Mouse (Mus musculus): Measurements from ENCODE around the gene Irf6. TPM values are rescaled to one million over a fixed set of nuclear protein-coding genes. Genes with fewer than 3 reads are reported as not detected.
A peak's percentile ranks its signal among the peaks of the same experiment; 100 is the strongest.

Irf6 gene
- polyA plus RNA-seq, 1 experiment, result 30.6 TPM

- TF ChIP-seq CTCF (conservative IDR thresholded peaks at IDR 0.05; ENCODE audit: insufficient read depth, insufficient read length, low read depth, low read length) (no peak), POLR2A (IDR thresholded peaks at IDR 0.05; ENCODE audit: low read depth, low read length) (no peak)
These were observed 14.8 kb downstream of the Irf6 start, which contains the start of gene A130010J15Rik for GRCm38 (mm10) chr1:193167746-193168145. Gene A130010J15Rik (plus strand): TSS chr1:193168046.

GRCm38 (mm10) chr1:193169228-193169627 is 16.3 kb downstream of the Irf6 start:
- H3K27me3 ChIP-seq (replicated peaks; ENCODE audit: control insufficient read depth, insufficient read depth, low read length), result no peaks in the 10 kb centered on the region
- peaks cover 5% of the 10 kb centered on the region; the same call in 1 of the 2 replicates for H3K36me3 ChIP-seq (ENCODE audit: control insufficient read depth, insufficient read depth, low read length)
- DNase-seq, result no peak
- no peak overlapping the region for H3K27ac ChIP-seq (ENCODE audit: insufficient read depth, low read depth, low read length)
- H3K4me3 ChIP-seq (ENCODE audit: insufficient read depth, low read depth, low read length), result no peak overlapping the region
- 80% methylated on average over 7 of the region's 7 CpGs for WGBS
- H3K4me1 ChIP-seq (ENCODE audit: control insufficient read depth, insufficient read depth, low read length), result peaks cover 12% of the 10 kb centered on the region
- no peak for TF ChIP-seq CTCF (conservative IDR thresholded peaks at IDR 0.05; ENCODE audit: insufficient read depth, insufficient read length, low read depth, low read length)
- no peak for TF ChIP-seq POLR2A (IDR thresholded peaks at IDR 0.05; ENCODE audit: low read depth, low read length)

More at GRCm38 (mm10) chr1:193167746-193168145, 14.8 kb downstream of the Irf6 start, which contains the start of gene A130010J15Rik:
- WGBS, result 89% methylated on average over 3 of the region's 3 CpGs
- Histone ChIP-seq H3K36me3 (ENCODE audit: control insufficient read depth, insufficient read depth, low read length) (peaks cover 5% of the 10 kb centered on the region; the same call in 1 of the 2 replicates), H3K27ac (ENCODE audit: insufficient read depth, low read depth, low read length) (no peak within 1 kb of the TSS), H3K4me3 (ENCODE audit: insufficient read depth, low read depth, low read length) (no peak within 1 kb of the TSS), H3K4me1 (ENCODE audit: control insufficient read depth, insufficient read depth, low read length) (peaks cover 8% of the 10 kb centered on the region; the same call in 1 of the 2 replicates), H3K27me3 (replicated peaks; ENCODE audit: control insufficient read depth, insufficient read depth, low read length) (no peaks in the 10 kb centered on the region)
- no peak for DNase-seq

GRCm38 (mm10) chr1:193169856-193170255 is 16.9 kb downstream of the Irf6 start:
- TF ChIP-seq CTCF (conservative IDR thresholded peaks at IDR 0.05; ENCODE audit: insufficient read depth, insufficient read length, low read depth, low read length), result no peak
- TF ChIP-seq POLR2A (IDR thresholded peaks at IDR 0.05; ENCODE audit: low read depth, low read length), result no peak
- H3K36me3 ChIP-seq (ENCODE audit: control insufficient read depth, insufficient read depth, low read length), result peaks cover 5% of the 10 kb centered on the region; the same call in 1 of the 2 replicates
- H3K27me3 ChIP-seq (replicated peaks; ENCODE audit: control insufficient read depth, insufficient read depth, low read length), result no peaks in the 10 kb centered on the region
- 70% methylated on average over 2 of the region's 2 CpGs for WGBS
- peak; percentile 44 for DNase-seq
- no peak overlapping the region for H3K27ac ChIP-seq (ENCODE audit: insufficient read depth, low read depth, low read length)
- peaks cover 18% of the 10 kb centered on the region for H3K4me1 ChIP-seq (ENCODE audit: control insufficient read depth, insufficient read depth, low read length)
- no peak overlapping the region for H3K4me3 ChIP-seq (ENCODE audit: insufficient read depth, low read depth, low read length)

GRCm38 (mm10) chr1:193172991-193173809 is 20.3 kb downstream of the Irf6 start:
- peak overlapping the region; percentile 88 for H3K4me3 ChIP-seq (ENCODE audit: insufficient read depth, low read depth, low read length)
- peaks cover 20% of the 10 kb centered on the region for H3K4me1 ChIP-seq (ENCODE audit: control insufficient read depth, insufficient read depth, low read length)
- peaks cover 1% of the 10 kb centered on the region; the same call in 1 of the 2 replicates for H3K36me3 ChIP-seq (ENCODE audit: control insufficient read depth, insufficient read depth, low read length)
- DNase-seq, result peak; percentile 98
- no peaks in the 10 kb centered on the region for H3K27me3 ChIP-seq (replicated peaks; ENCODE audit: control insufficient read depth, insufficient read depth, low read length)
- H3K27ac ChIP-seq (ENCODE audit: insufficient read depth, low read depth, low read length), result peak overlapping the region; percentile 84
- TF ChIP-seq POLR2A (IDR thresholded peaks at IDR 0.05; ENCODE audit: low read depth, low read length) (peak; percentile 78), CTCF (conservative IDR thresholded peaks at IDR 0.05; ENCODE audit: insufficient read depth, insufficient read length, low read depth, low read length) (no peak)
- WGBS, result under 1% methylated on average over 48 of the region's 48 CpGs

GRCm38 (mm10) chr1:193173810-193174129 is 20.9 kb downstream of the Irf6 start:
- 15% methylated on average over 9 of the region's 9 CpGs for WGBS
- H3K27ac ChIP-seq (ENCODE audit: insufficient read depth, low read depth, low read length), result peak overlapping the region; percentile 84
- TF ChIP-seq CTCF (conservative IDR thresholded peaks at IDR 0.05; ENCODE audit: insufficient read depth, insufficient read length, low read depth, low read length), result no peak
- TF ChIP-seq POLR2A (IDR thresholded peaks at IDR 0.05; ENCODE audit: low read depth, low read length), result no peak
- DNase-seq, result no peak
- H3K4me3 ChIP-seq (ENCODE audit: insufficient read depth, low read depth, low read length), result peak overlapping the region; percentile 88
- H3K36me3 ChIP-seq (ENCODE audit: control insufficient read depth, insufficient read depth, low read length), result peaks cover 1% of the 10 kb centered on the region; the same call in 1 of the 2 replicates
- H3K27me3 ChIP-seq (replicated peaks; ENCODE audit: control insufficient read depth, insufficient read depth, low read length), result no peaks in the 10 kb centered on the region
- H3K4me1 ChIP-seq (ENCODE audit: control insufficient read depth, insufficient read depth, low read length), result peaks cover 20% of the 10 kb centered on the region

- Histone ChIP-seq H3K4me1 (ENCODE audit: control insufficient read depth, insufficient read depth, low read length) (peaks cover 20% of the 10 kb centered on the region), H3K36me3 (ENCODE audit: control insufficient read depth, insufficient read depth, low read length) (peaks cover 1% of the 10 kb centered on the region; the same call in 1 of the 2 replicates), H3K27me3 (replicated peaks; ENCODE audit: control insufficient read depth, insufficient read depth, low read length) (no peaks in the 10 kb centered on the region), H3K27ac (ENCODE audit: insufficient read depth, low read depth, low read length) (no peak overlapping the region), H3K4me3 (ENCODE audit: insufficient read depth, low read depth, low read length) (peak overlapping the region; percentile 88; the same call in 1 of the 2 replicates)
- no peak for TF ChIP-seq POLR2A (IDR thresholded peaks at IDR 0.05; ENCODE audit: low read depth, low read length)
- TF ChIP-seq CTCF (conservative IDR thresholded peaks at IDR 0.05; ENCODE audit: insufficient read depth, insufficient read length, low read depth, low read length), result no peak
- no peak for DNase-seq
- 77% methylated on average over 13 of the region's 13 CpGs for WGBS
These were observed 21.3 kb downstream of the Irf6 start for GRCm38 (mm10) chr1:193174143-193174733.

GRCm38 (mm10) chr1:193181104-193181503 is 28.2 kb downstream of the Irf6 start:
- no peak for DNase-seq
- Histone ChIP-seq H3K4me3 (ENCODE audit: insufficient read depth, low read depth, low read length) (no peak overlapping the region), H3K27me3 (replicated peaks; ENCODE audit: control insufficient read depth, insufficient read depth, low read length) (no peaks in the 10 kb centered on the region), H3K27ac (ENCODE audit: insufficient read depth, low read depth, low read length) (no peak overlapping the region), H3K36me3 (ENCODE audit: control insufficient read depth, insufficient read depth, low read length) (no peaks in the 10 kb centered on the region), H3K4me1 (ENCODE audit: control insufficient read depth, insufficient read depth, low read length) (no peaks in the 10 kb centered on the region)
- TF ChIP-seq POLR2A (IDR thresholded peaks at IDR 0.05; ENCODE audit: low read depth, low read length), result no peak
- no peak for TF ChIP-seq CTCF (conservative IDR thresholded peaks at IDR 0.05; ENCODE audit: insufficient read depth, insufficient read length, low read depth, low read length)
- 69% methylated on average over 3 of the region's 3 CpGs for WGBS

All from kidney, adult 2 months (tissue).